Mouse (Mus musculus) frontal cortex, postnatal 10 days (tissue): ENCODE results near the gene Nek2.

ENCODE experiments used
- DNase-seq, 2 experiments: peaks; one replicate each; pipeline ENCODE4 v3.0.0; 2022; ENCODE audit warnings: low spot score in 2 of 2, mixed read lengths in 1 of 2

Gene Nek2

GRCm38 (mm10) chr1:191859847-191860246 lies 38.6 kb downstream of the Nek2 start:
- DNase-seq, result no peak

DNA sequence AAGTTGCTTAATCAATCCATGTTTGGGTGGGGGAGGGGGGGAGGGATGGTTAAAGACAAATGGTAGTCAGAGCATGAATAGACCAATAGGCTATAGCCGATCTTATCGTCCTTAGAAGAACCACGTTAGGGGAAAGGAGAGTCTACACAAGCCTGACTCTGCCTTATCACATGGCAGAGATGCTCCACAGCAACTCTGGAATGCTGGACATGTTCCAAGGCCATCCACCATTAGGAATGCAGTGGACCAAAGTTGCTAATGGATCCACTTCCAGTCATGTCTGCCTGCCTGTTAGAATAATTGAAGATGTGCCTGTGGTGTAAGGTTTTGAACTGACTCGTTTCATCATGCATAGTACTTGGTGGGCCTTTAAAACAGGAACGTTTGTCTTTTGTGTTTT lies 40.0 kb downstream of the Nek2 start:
- no peak for DNase-seq

DNA sequence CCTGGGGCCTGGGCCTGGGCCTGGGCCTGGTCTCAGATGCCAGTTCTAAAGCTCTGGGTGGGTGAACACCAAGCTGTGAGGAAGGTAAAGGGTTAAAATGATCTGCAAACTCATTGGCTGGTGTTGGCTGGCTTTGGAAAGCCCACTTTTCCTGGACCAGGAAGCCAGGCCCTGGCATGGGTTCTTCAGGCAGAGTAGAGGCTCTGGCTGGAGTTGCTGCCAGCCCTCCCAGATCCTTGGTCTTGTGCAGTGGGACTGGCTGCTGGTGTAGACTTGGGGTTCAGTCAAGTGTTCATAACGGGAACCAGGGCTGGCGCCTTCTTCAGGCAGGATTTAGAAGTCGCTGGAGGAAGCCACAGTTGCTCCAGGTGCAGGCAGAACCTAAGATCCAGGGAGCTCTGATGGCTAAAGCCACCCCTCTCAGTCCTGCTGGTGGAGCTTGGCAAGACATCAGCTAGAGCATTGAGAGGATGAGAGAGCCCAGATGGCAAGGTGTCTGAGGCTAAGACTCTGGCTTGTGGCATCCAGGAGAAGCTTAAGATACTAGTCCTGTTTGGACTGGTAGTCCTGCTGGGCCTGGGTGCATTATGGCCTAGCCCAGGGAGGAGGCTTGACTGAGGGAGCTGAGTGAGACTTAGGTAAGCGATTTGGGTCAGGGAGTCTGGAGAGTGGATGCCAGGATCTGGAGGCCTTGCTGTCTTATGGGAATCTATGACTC lies 42.7 kb downstream of the Nek2 start:
- DNase-seq, result no peak

DNA sequence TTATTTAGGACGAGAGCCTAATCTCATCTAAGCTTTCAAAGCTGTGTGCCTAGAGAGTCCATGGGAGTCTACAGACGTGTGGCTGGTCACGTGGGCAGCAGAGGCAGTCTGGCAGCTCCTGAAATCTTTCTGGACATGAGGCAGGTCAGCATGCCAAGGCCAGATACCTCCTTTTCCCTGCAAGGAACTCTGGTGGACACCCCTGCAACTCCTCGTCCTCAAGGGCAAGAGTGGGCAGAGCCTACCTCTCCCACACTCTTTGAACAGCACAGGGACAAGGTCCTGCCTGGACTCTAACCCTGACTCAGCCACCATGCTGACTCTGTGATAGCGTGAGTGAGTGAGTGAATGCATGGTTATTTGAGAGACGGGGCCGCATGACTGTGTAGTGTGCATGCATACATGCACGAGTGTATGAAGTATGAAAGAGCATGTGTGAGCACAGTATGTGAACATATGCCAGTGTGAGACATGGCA lies 43.3 kb downstream of the Nek2 start:
- DNase-seq, result no peak

- no peak for DNase-seq
Measured at GRCm38 (mm10) chr1:191872076-191872710, 50.9 kb downstream of the Nek2 start.

DNA sequence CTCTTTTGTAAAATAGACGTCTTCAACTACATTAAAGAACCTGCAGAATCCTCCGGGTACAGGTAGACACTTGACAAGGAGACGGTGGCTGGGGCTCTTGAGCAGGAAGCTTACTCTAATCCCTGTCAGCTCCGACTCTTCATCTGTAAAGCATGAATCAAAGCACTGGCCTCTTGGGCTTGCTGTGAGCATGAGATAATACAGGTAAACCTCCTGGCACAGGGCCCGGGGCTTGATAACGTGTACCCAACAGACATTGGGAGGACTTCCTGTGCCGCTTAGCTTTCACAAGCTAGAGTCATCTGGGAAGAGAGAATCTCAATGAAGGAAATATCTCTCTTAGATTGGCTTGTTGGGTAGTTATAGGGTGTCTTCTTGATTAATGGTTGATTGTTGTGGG lies 53.8 kb downstream of the Nek2 start:
- DNase-seq, result no peak

GRCm38 (mm10) chr1:191875683-191876305 lies 54.5 kb downstream of the Nek2 start:
- no peak for DNase-seq

GRCm38 (mm10) chr1:191877681-191878080 lies 56.4 kb downstream of the Nek2 start:
- DNase-seq, result no peak

- no peak for DNase-seq
Measured at GRCm38 (mm10) chr1:191878518-191878921, 57.3 kb downstream of the Nek2 start.

- no peak for DNase-seq
Measured at GRCm38 (mm10) chr1:191880247-191880646, 59.0 kb downstream of the Nek2 start.

- no peak for DNase-seq
Measured at GRCm38 (mm10) chr1:191880921-191881609, 59.8 kb downstream of the Nek2 start.

- DNase-seq, result no peak
Measured at GRCm38 (mm10) chr1:191881663-191882062, 60.4 kb downstream of the Nek2 start.
